Mouse (Mus musculus): ENCODE results near the gene 4930548H24Rik. TPM values are rescaled to one million over a fixed set of nuclear protein-coding genes. Genes with fewer than 3 reads are reported as not detected.
A peak's percentile ranks its signal among the peaks of the same experiment; 100 is the strongest.

Gene 4930548H24Rik
- total RNA-seq (2017) = 0.64 to 1.8 TPM (median 0.87 TPM) in 3 replicates

- no peak for ATAC-seq (replicated peaks; ENCODE audit: insufficient number of reproducible peaks, low FRiP score, low TSS enrichment, poor library complexity, severe bottlenecking)
Measured at GRCm38 (mm10) chr5:31485440-31485839, at the start of gene 4930548H24Rik. Gene 4930548H24Rik (plus strand): TSS chr5:31485740.

DNA sequence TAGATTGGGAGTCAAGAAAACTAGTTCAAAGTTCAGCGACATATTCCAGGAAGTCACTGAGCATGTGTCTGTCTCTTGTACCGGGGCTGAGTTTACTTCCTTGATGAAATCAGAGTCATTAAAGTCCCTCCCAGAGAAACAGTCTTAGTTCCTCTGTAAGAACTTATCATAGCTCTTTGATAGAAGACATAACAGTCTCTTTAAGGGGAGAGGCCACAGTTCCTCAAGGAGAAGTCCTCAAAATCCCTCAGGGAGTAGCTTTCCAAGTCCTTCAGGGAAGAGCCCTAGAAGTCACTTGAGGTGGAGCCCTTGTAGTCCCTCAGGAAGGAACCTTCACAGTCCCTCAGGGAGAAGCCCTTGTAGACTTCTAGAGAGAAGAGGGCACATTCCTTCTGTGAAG is 34.2 kb upstream of the 4930548H24Rik start:
- ATAC-seq (replicated peaks; ENCODE audit: insufficient number of reproducible peaks, low FRiP score, low TSS enrichment, poor library complexity, severe bottlenecking) = no peak

- ATAC-seq (replicated peaks; ENCODE audit: insufficient number of reproducible peaks, low FRiP score, low TSS enrichment, poor library complexity, severe bottlenecking) = peak; percentile 99
Measured at GRCm38 (mm10) chr5:31451878-31452561, 33.5 kb upstream of the 4930548H24Rik start, which contains the start of gene Zfp512. Gene Zfp512 (plus strand): TSS chr5:31452431.

- no peak for ATAC-seq (replicated peaks; ENCODE audit: insufficient number of reproducible peaks, low FRiP score, low TSS enrichment, poor library complexity, severe bottlenecking)
Measured at GRCm38 (mm10) chr5:31452562-31452878, 33.0 kb upstream of the 4930548H24Rik start.

GRCm38 (mm10) chr5:31452886-31453410 is 32.6 kb upstream of the 4930548H24Rik start:
- no peak for ATAC-seq (replicated peaks; ENCODE audit: insufficient number of reproducible peaks, low FRiP score, low TSS enrichment, poor library complexity, severe bottlenecking)

GRCm38 (mm10) chr5:31467798-31468197 is 17.7 kb upstream of the 4930548H24Rik start:
- ATAC-seq (replicated peaks; ENCODE audit: insufficient number of reproducible peaks, low FRiP score, low TSS enrichment, poor library complexity, severe bottlenecking) = peak; percentile 70; the same call in 1 of the 2 replicates

DNA sequence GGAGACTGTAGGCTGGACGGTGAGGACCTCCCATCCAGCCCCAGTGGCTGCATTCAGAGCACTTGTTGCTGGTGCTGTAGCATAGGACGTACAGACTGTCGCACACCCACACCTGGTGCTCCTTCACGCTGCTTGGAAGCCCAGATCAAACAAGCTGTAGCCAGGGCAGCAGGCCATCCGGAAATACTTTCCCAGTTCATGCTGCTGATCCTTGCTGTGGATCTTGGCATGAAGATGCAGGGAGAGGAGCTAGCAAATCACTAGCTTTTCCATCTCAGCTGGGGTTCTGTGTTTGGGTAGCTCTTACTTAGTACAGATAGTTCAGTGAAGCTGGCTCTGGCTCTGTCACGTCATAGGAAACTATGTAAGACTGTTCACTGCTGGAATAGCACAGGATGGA is 15.8 kb upstream of the 4930548H24Rik start:
- no peak for ATAC-seq (replicated peaks; ENCODE audit: insufficient number of reproducible peaks, low FRiP score, low TSS enrichment, poor library complexity, severe bottlenecking)

- ATAC-seq (replicated peaks; ENCODE audit: insufficient number of reproducible peaks, low FRiP score, low TSS enrichment, poor library complexity, severe bottlenecking) = no peak
Measured at GRCm38 (mm10) chr5:31470334-31470733, 15.2 kb upstream of the 4930548H24Rik start.

- no peak for ATAC-seq (replicated peaks; ENCODE audit: insufficient number of reproducible peaks, low FRiP score, low TSS enrichment, poor library complexity, severe bottlenecking)
Measured at GRCm38 (mm10) chr5:31480536-31480935, 5.0 kb upstream of the 4930548H24Rik start.

GRCm38 (mm10) chr5:31487889-31488288 is 2.3 kb downstream of the 4930548H24Rik start:
- ATAC-seq (replicated peaks; ENCODE audit: insufficient number of reproducible peaks, low FRiP score, low TSS enrichment, poor library complexity, severe bottlenecking) = peak; percentile 75

GRCm38 (mm10) chr5:31489116-31489769 is 3.7 kb downstream of the 4930548H24Rik start:
- no peak for ATAC-seq (replicated peaks; ENCODE audit: insufficient number of reproducible peaks, low FRiP score, low TSS enrichment, poor library complexity, severe bottlenecking)

- ATAC-seq (replicated peaks; ENCODE audit: insufficient number of reproducible peaks, low FRiP score, low TSS enrichment, poor library complexity, severe bottlenecking) = no peak
Measured at GRCm38 (mm10) chr5:31492031-31492430, 6.5 kb downstream of the 4930548H24Rik start.

- ATAC-seq (replicated peaks; ENCODE audit: insufficient number of reproducible peaks, low FRiP score, low TSS enrichment, poor library complexity, severe bottlenecking) = peak; percentile 100
Measured at GRCm38 (mm10) chr5:31494513-31495297, 9.2 kb downstream of the 4930548H24Rik start, which contains the start of gene Gpn1. Gene Gpn1 (plus strand): TSS chr5:31494741.

GRCm38 (mm10) chr5:31504843-31505242 is 19.3 kb downstream of the 4930548H24Rik start:
- ATAC-seq (replicated peaks; ENCODE audit: insufficient number of reproducible peaks, low FRiP score, low TSS enrichment, poor library complexity, severe bottlenecking) = no peak

GRCm38 (mm10) chr5:31512481-31512880 is 26.9 kb downstream of the 4930548H24Rik start:
- peak; percentile 82 for ATAC-seq (replicated peaks; ENCODE audit: insufficient number of reproducible peaks, low FRiP score, low TSS enrichment, poor library complexity, severe bottlenecking)

GRCm38 (mm10) chr5:31520556-31520955 is 35.0 kb downstream of the 4930548H24Rik start:
- no peak for ATAC-seq (replicated peaks; ENCODE audit: insufficient number of reproducible peaks, low FRiP score, low TSS enrichment, poor library complexity, severe bottlenecking)

DNA sequence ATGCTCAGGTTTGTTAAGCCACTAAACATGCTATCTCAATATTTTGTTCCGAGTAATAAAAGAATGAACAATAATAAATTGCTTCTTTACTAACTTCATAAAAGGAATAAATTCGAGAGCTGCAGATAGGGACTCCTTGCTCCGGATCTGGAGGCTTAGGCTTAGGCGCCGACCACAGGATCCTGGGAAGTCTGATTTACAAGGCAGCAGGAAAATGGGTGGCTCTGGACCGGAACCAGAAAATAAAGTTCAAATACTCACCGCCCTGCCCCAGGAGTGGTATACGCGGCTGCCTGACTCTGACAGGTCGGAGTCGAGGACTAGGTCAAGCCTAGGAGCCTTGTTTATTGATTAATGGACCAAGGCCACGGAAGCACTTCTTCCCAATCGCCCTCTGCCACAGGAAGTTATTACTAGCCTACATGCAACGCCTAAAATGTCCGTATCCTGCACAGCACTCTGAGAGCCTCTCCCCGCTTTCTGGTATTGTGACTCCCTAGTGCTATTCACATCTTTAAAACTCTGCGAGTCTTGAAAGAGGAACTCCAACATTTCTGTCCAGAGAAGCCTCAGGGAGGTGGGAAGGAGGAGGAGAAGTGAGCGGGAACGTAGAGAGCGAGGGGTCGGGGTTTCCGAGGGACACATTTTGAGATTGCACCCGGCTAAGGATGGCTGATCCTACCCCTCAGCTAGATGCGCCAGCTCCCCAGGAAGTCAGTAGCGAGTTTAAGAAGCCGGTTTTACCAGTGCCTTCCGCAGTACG is 41.0 kb downstream of the 4930548H24Rik start, which contains the start of gene Slc4a1ap:
TSS of gene Slc4a1ap (plus strand) at position 642 of the 763 bp plus-strand sequence.
- ATAC-seq (replicated peaks; ENCODE audit: insufficient number of reproducible peaks, low FRiP score, low TSS enrichment, poor library complexity, severe bottlenecking) = peak; percentile 87

GRCm38 (mm10) chr5:31527117-31527680 is 41.7 kb downstream of the 4930548H24Rik start:
- ATAC-seq (replicated peaks; ENCODE audit: insufficient number of reproducible peaks, low FRiP score, low TSS enrichment, poor library complexity, severe bottlenecking) = peak; percentile 11; the same call in 1 of the 2 replicates
